Comparison of ENCODE assay signal across 9 mouse cellular contexts in genomic region chr14:73502591-73503184, GRCm38 (mm10). TPM values are rescaled to one million over a fixed set of nuclear protein-coding genes. Genes with fewer than 3 reads are reported as not detected.
A peak's percentile ranks its signal among the peaks of the same experiment; 100 is the strongest.
DNase-seq lines count a peak whose midpoint lies in the region; ATAC-seq and TF ChIP-seq lines count a peak whose summit lies in the region.
"Had no signal": no experiment of that assay in that cellular context is flagged by ENCODE, and none has a peak within 500 bp of the region (broad histone marks: within the 10 kb centered on the region; RNA-seq: fewer than 3 reads in every experiment).

No protein-coding gene starts in this region.

- no peaks in the 10 kb centered on the region; the same call in 1 of the 2 replicates for H3K4me1 ChIP-seq in liver, postnatal 0 days (ENCODE audit: insufficient read depth)
- H3K4me1 ChIP-seq in intestine, embryonic 16.5 days (ENCODE audit: control insufficient read depth, insufficient read depth, low read length), result peaks cover 15% of the 10 kb centered on the region
- H3K4me1 ChIP-seq in neural tube, embryonic 15.5 days, result peaks cover 19% of the 10 kb centered on the region

- TF ChIP-seq CTCF in liver, postnatal 0 days (IDR thresholded peaks at IDR 0.05; ENCODE audit: low read depth), result no peak

- H3K4me3 ChIP-seq in liver, postnatal 0 days (ENCODE audit: low read depth, low read length), result no peak overlapping the region
- H3K4me3 ChIP-seq in intestine, embryonic 16.5 days (ENCODE audit: low read length), result no peak overlapping the region
- no peak overlapping the region for H3K4me3 ChIP-seq in neural tube, embryonic 15.5 days (replicated peaks)
- H3K4me3 ChIP-seq: liver, embryonic 13.5 days had no signal

- no peak overlapping the region for H3K9ac ChIP-seq in liver, postnatal 0 days (replicated peaks)
- H3K9ac ChIP-seq in intestine, embryonic 16.5 days (ENCODE audit: low read depth, low read length), result no peak overlapping the region
- H3K9ac ChIP-seq in neural tube, embryonic 15.5 days (replicated peaks), result no peak overlapping the region
- H3K9ac ChIP-seq: liver, embryonic 13.5 days had no signal

- H3K27ac ChIP-seq in liver, postnatal 0 days (ENCODE audit: low read depth), result peak overlapping the region; percentile 23; the same call in 1 of the 2 replicates
- H3K27ac ChIP-seq in intestine, embryonic 16.5 days (ENCODE audit: low read length), result peak overlapping the region; percentile 38
- H3K27ac ChIP-seq in neural tube, embryonic 15.5 days (replicated peaks), result peak overlapping the region; percentile 72
- H3K27ac ChIP-seq: liver, embryonic 13.5 days had no signal

- DNase-seq in liver, postnatal 0 days, result no peak
- no peak for DNase-seq in liver
- DNase-seq in cerebellum, adult 9-10 months, result peak; percentile 69
- DNase-seq in gonadal fat pad, adult 2 months (ENCODE audit: low read depth), result peak; percentile 55
- DNase-seq in gastrocnemius, postnatal 36 days, result no peak
- DNase-seq: liver, embryonic 13.5 days had no signal

- WGBS in liver, postnatal 0 days (ENCODE audit: insufficient replicate concordance), result 57% methylated on average over 7 of the region's 7 CpGs
- 33% methylated on average over 7 of the region's 7 CpGs for WGBS in intestine, embryonic 16.5 days
- 22% methylated on average over 7 of the region's 7 CpGs for WGBS in neural tube, embryonic 15.5 days

- intact Hi-C loops in gastrocnemius, postnatal 36 days (cut with DNase I), result no loop called here

- H3K27me3 ChIP-seq in liver, postnatal 0 days (ENCODE audit: insufficient read depth, low read length), result no peaks in the 10 kb centered on the region
- H3K27me3 ChIP-seq in intestine, embryonic 16.5 days (replicated peaks; ENCODE audit: control insufficient read depth, insufficient read depth, low read length), result no peaks in the 10 kb centered on the region
- H3K27me3 ChIP-seq in neural tube, embryonic 15.5 days (replicated peaks), result no peaks in the 10 kb centered on the region
- H3K27me3 ChIP-seq: liver, embryonic 13.5 days had no signal

- H3K36me3 ChIP-seq in liver, postnatal 0 days (replicated peaks; ENCODE audit: insufficient read depth, low read length), result no peaks in the 10 kb centered on the region
- no peaks in the 10 kb centered on the region for H3K36me3 ChIP-seq in intestine, embryonic 16.5 days (ENCODE audit: control insufficient read depth, insufficient read depth, low read length)
- no peaks in the 10 kb centered on the region for H3K36me3 ChIP-seq in neural tube, embryonic 15.5 days
- H3K36me3 ChIP-seq: liver, embryonic 13.5 days had no signal

- no peaks in the 10 kb centered on the region for H3K9me3 ChIP-seq in liver, postnatal 0 days (ENCODE audit: low read length)
- no peaks in the 10 kb centered on the region for H3K9me3 ChIP-seq in intestine, embryonic 16.5 days (ENCODE audit: control insufficient read depth, low read length)
- no peaks in the 10 kb centered on the region for H3K9me3 ChIP-seq in neural tube, embryonic 15.5 days (replicated peaks)
- H3K9me3 ChIP-seq: liver, embryonic 13.5 days had no signal

- ATAC-seq in liver, postnatal 0 days, result no peak
- ATAC-seq in intestine, embryonic 16.5 days, result peak; percentile 74
- peak; percentile 78 for ATAC-seq in neural tube, embryonic 15.5 days (ENCODE audit: low FRiP score)
- no peak for ATAC-seq in inflammation-experienced regulatory T-cells, adult 6 months

- no peak overlapping the region for H3K4me2 ChIP-seq in liver, postnatal 0 days (ENCODE audit: low read depth, low read length)
- no peak overlapping the region for H3K4me2 ChIP-seq in intestine, embryonic 16.5 days (ENCODE audit: low read depth, low read length)
- no peak overlapping the region for H3K4me2 ChIP-seq in neural tube, embryonic 15.5 days
- H3K4me2 ChIP-seq: liver, embryonic 13.5 days had no signal

- no peak for TF ChIP-seq EP300 in liver, postnatal 0 days (IDR thresholded peaks at IDR 0.05; ENCODE audit: low read depth)

RNA-seq across cellular contexts. Expression of gene Med4, which starts 7.1 kb away (rescaled TPM):
- polyA plus RNA-seq in liver, postnatal 0 days (2015; fragmentation: Nextera tagmentation; extraction: Ambion mirVana), result 18.7 and 20.4 TPM in 2 replicates
- 19.9 and 20.1 TPM in 2 replicates for polyA plus RNA-seq in gonadal fat pad, adult 2 months (2012; rRNA removed)
- polyA plus RNA-seq in intestine, embryonic 16.5 days (2015; fragmentation: Nextera tagmentation; extraction: Ambion mirVana), result 54.0 and 64.5 TPM in 2 replicates
- polyA plus RNA-seq in neural tube, embryonic 15.5 days (2015; fragmentation: Nextera tagmentation; extraction: Ambion mirVana), result 79.9 and 81.6 TPM in 2 replicates
- 10 to 100 TPM in 1 of 2 experiments, 1 to 10 TPM in 1; 9.3 to 11.8 TPM for total RNA-seq in gastrocnemius, postnatal 36 days (2021)
- polyA plus RNA-seq in inflammation-experienced regulatory T-cells, adult 6 months (2017; shearing (Covaris generic)), result 10 to 100 TPM; 63.4 to 81.8 (median 74.8) TPM

RNA-seq across cellular contexts. Expression of gene Sucla2, which starts 22.4 kb away (rescaled TPM):
- polyA plus RNA-seq in liver, postnatal 0 days (2015; fragmentation: Nextera tagmentation; extraction: Ambion mirVana), result 99.7 and 102 TPM in 2 replicates
- polyA plus RNA-seq in gonadal fat pad, adult 2 months (2012; rRNA removed), result 21.5 and 24.1 TPM in 2 replicates
- 140 and 141 TPM in 2 replicates for polyA plus RNA-seq in intestine, embryonic 16.5 days (2015; fragmentation: Nextera tagmentation; extraction: Ambion mirVana)
- polyA plus RNA-seq in neural tube, embryonic 15.5 days (2015; fragmentation: Nextera tagmentation; extraction: Ambion mirVana), result 139 and 140 TPM in 2 replicates
- 100 to 1,000 TPM; 486 to 490 TPM for total RNA-seq in gastrocnemius, postnatal 36 days (2021)
- 10 to 100 TPM; 68.3 to 99.9 (median 75.9) TPM for polyA plus RNA-seq in inflammation-experienced regulatory T-cells, adult 6 months (2017; shearing (Covaris generic))

RNA-seq across cellular contexts. Expression of gene Nudt15, which starts 45.4 kb away (rescaled TPM):
- 1.6 and 1.9 TPM in 2 replicates for polyA plus RNA-seq in liver, postnatal 0 days (2015; fragmentation: Nextera tagmentation; extraction: Ambion mirVana)
- polyA plus RNA-seq in gonadal fat pad, adult 2 months (2012; rRNA removed), result 2.0 and 2.3 TPM in 2 replicates
- 5.7 and 5.8 TPM in 2 replicates for polyA plus RNA-seq in intestine, embryonic 16.5 days (2015; fragmentation: Nextera tagmentation; extraction: Ambion mirVana)
- polyA plus RNA-seq in neural tube, embryonic 15.5 days (2015; fragmentation: Nextera tagmentation; extraction: Ambion mirVana), result 7.9 and 8.5 TPM in 2 replicates
- total RNA-seq in gastrocnemius, postnatal 36 days (2021), result 1 to 10 TPM; 6.1 to 6.4 TPM
- polyA plus RNA-seq in inflammation-experienced regulatory T-cells, adult 6 months (2017; shearing (Covaris generic)), result 1 to 10 TPM; 2.0 to 4.4 (median 4.1) TPM

Comparison
In these comparisons a context has a peak if more than half of its experiments do, and no peak if none do; other contexts are left out.
1. ATAC-seq: peak in intestine, embryonic 16.5 days (single experiment) and neural tube, embryonic 15.5 days (single experiment); none in liver, postnatal 0 days (single experiment) and inflammation-experienced regulatory T-cells, adult 6 months (single experiment).
2. DNase-seq: peak in cerebellum, adult 9-10 months (single experiment) and gonadal fat pad, adult 2 months (single experiment); none in liver, postnatal 0 days (single experiment), liver (single experiment) and gastrocnemius, postnatal 36 days (0 of 2).
3. Peak in every context shown above with its lines, with median percentiles within 50 percentile points of each other: H3K27ac ChIP-seq.